Mouse (Mus musculus) spleen, adult 2 months (tissue): Measurements from ENCODE around the gene Fam163b.

ENCODE experiments used
- CTCF ChIP-seq: fragments of 200-500 bp; IDR thresholded peaks from 2 replicates; pipeline ENCODE4 v1.5.1; 2011; ENCODE audit warnings: mild to moderate bottlenecking, inconsistent platforms; ENCODE audit not compliant: insufficient read depth, insufficient read length, insufficient replicate concordance; ENCODE audit errors: extremely low read depth
- POLR2A ChIP-seq: fragments of 200-500 bp; IDR thresholded peaks from 2 replicates; pipeline ENCODE4 v1.6.1; 2011; ENCODE audit warnings: low read depth, low read length, inconsistent platforms

GRCm38 (mm10) chr2:27096341-27096981 is 45.8 kb downstream of the Fam163b start:
- TF ChIP-seq POLR2A (no peak), CTCF (no peak)
